Mouse (Mus musculus): ENCODE data around the gene Cdkn2a.

Gene Cdkn2a

GRCm38 (mm10) chr4:89277381-89277940 lies 17.0 kb downstream of the Cdkn2a start:
- DNase-seq (ENCODE audit: low read depth in 2 of 2, low spot score in 2 of 2) = no peak

DNA sequence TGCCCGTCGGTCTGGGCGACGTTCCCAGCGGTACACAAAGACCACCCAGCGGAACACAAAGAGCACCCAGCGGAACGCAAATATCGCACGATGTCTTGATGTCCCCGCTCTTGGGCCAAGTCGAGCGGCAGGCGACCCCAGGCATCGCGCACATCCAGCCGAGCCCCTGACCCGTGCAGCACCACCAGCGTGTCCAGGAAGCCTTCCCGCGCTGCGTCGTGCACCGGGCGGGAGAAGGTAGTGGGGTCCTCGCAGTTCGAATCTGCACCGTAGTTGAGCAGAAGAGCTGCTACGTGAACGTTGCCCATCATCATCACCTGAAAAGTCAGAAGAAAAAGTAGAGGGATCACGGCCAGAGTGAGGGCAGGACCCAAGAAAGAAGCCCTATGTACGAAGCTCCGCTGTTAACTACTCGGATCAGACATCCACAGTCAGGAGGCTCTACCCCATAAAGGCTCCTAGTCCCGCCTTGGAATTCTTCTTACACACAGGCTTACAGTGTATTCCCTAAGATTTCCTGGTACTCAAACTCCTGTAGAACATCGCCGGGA lies 17.7 kb downstream of the Cdkn2a start:
- DNase-seq (ENCODE audit: low read depth in 2 of 2, low spot score in 2 of 2) = no peak

- DNase-seq (ENCODE audit: low read depth in 2 of 2, low spot score in 2 of 2) = no peak
Observed at GRCm38 (mm10) chr4:89275811-89276584, 18.5 kb downstream of the Cdkn2a start.

- DNase-seq (ENCODE audit: low read depth in 2 of 2, low spot score in 2 of 2) = no peak
Observed at GRCm38 (mm10) chr4:89274829-89275548, 19.5 kb downstream of the Cdkn2a start.

- DNase-seq (ENCODE audit: low read depth in 2 of 2, low spot score in 2 of 2) = no peak
Observed at GRCm38 (mm10) chr4:89274006-89274405, 20.4 kb downstream of the Cdkn2a start.

DNA sequence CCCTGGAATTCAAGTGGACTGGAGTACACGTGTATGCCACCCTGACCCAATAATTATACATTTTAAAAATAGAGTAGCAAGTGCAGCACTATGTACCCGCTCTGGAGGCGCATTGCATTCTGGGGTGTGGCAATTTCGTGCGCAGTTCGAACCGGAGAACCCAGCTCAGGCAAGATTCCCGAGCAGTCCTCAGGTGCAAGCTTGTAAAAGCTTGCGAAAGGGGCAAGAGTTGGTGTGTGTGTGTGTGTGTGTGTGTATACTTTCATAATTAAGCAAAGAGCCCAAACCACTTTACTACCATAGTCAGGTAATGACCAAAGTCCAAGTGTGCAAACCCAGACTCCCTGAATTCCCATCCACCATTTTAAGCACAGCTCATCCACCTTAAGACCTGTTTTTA lies 20.9 kb downstream of the Cdkn2a start:
- DNase-seq (ENCODE audit: low read depth in 2 of 2, low spot score in 2 of 2) = no peak

DNA sequence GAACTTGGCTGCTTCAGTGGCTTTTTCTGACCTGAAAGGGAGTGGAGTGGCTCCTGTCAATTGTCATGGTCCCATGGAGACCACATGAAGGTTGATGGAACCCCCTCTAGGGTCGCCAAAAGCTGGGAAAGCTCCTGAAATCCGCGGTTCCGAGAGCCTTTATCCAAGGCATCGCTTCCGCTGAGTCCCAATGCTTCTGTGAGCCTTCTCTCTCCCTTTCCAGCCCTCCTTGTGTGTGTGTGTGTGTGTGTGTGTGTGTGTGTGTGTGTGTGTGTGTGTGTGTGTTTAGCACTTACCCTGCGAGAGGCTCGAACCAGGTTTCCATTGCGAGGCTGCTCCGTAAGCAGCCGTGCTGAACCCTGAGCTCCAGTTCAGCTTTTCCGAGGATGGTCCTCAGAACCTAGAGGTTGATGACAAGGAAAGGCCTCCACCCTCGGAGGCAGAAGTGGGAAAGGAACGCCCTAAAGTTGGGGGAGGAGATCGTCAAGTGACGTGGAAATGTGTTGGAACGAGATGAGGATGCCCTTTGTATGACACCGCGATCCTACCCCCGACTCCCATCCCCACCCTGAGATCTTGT lies 21.4 kb downstream of the Cdkn2a start:
- DNase-seq (ENCODE audit: low read depth in 2 of 2, low spot score in 2 of 2) = no peak

DNA sequence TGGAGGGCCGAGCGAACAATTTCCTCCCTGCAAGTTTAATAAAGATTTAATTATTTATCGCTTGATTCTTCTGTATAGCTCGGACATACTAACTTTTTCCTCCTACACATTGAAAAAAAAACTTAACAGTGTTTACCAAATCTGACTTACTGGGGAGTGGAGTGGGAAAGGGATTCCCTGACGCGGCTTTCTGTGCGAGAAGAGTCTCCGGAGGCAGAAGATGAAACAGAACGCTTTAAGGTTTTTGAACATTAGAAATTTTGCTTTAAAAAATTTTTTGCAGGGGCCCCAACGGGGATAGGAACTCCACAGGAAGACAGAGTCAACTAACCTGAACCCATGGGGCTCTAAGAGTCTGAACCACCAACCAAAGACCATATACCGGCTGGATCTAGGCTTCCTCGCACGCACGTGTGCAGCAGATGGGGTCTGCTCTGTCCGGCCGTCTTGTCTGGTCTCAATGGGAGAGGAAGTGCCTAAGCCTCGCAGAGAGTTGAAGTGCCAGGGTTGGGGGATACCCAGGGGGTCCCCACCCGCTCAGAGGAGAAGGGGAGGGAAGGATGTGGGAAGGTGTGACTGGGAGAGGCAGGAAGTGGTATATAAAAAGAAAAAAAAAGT lies 22.2 kb downstream of the Cdkn2a start:
- DNase-seq (ENCODE audit: low read depth in 2 of 2, low spot score in 2 of 2) = no peak

GRCm38 (mm10) chr4:89257768-89258167 lies 36.7 kb downstream of the Cdkn2a start:
- DNase-seq (ENCODE audit: low read depth in 2 of 2, low spot score in 2 of 2) = no peak

DNA sequence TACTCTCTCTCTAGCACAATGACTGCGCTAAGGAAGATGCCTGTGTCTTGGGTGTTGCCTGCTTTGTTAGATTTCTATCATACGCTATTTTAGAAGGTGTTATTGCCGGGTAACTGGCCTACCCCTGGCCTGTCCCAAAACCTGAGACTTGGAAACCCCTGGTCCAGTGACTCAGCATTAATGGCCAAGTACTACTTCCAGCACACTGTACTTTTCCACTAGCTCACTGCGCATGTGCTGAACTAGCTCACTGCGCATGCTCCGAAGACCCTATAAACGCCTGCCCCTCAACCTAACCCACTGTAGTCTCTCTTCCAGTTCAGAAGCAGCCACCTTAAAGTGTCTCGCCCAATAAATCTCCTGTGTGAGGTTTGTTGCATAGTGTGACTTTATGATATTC lies 60.0 kb downstream of the Cdkn2a start:
- DNase-seq (ENCODE audit: low read depth in 2 of 2, low spot score in 2 of 2) = no peak

Measured in CD8-positive naive resting alpha-beta T cell, adult 2 months (primary cell).